Mouse (Mus musculus) forebrain, embryonic 10.5 days (tissue): ENCODE measurements at regions not wholly inside any gene's neighbourhood (a gene's known extent, or its start where the extent isn't known, plus 50 kb on each side); places are given as distances from the start of the nearest gene placed in this dataset.

ENCODE experiments used
- DNase-seq: peaks from one replicate; pipeline ENCODE4 v3.0.0-alpha.2; 2017; ENCODE audit warnings: low spot score; ENCODE audit errors: extremely low spot score
- H3K27ac ChIP-seq: fragments of 300-500 bp; sonication (generic); 2 replicates; pipeline ENCODE4 v1.5.1; 2016; ENCODE audit warnings: mild to moderate bottlenecking
- H3K27me3 ChIP-seq: fragments of 300-500 bp; sonication (generic); 2 replicates; pipeline ENCODE4 v1.6.1; 2016; ENCODE audit warnings: mild to moderate bottlenecking; ENCODE audit not compliant: poor library complexity, severe bottlenecking
- H3K36me3 ChIP-seq: fragments of 300-500 bp; sonication (generic); replicated peaks from 2 replicates; pipeline ENCODE4 v1.6.1; 2016; ENCODE audit warnings: mild to moderate bottlenecking, moderate library complexity
- H3K4me1 ChIP-seq: fragments of 300-500 bp; sonication (generic); 2 replicates; pipeline ENCODE4 v1.6.1; 2016
- H3K4me3 ChIP-seq: fragments of 300-500 bp; sonication (generic); 2 replicates; pipeline ENCODE4 v1.5.1; 2016; ENCODE audit warnings: mild to moderate bottlenecking, moderate library complexity
- H3K9me3 ChIP-seq: fragments of 300-500 bp; sonication (generic); 2 replicates; pipeline ENCODE4 v1.6.1; 2016; ENCODE audit warnings: mild to moderate bottlenecking, moderate library complexity
- WGBS: fragments of 180-500 bp; shearing (Covaris S2); methylation state at CpG from one replicate; pipeline ENCODE4 v1.1.7; 2016; 5-methylcytosine and 5-hydroxymethylcytosine counted together

DNA sequence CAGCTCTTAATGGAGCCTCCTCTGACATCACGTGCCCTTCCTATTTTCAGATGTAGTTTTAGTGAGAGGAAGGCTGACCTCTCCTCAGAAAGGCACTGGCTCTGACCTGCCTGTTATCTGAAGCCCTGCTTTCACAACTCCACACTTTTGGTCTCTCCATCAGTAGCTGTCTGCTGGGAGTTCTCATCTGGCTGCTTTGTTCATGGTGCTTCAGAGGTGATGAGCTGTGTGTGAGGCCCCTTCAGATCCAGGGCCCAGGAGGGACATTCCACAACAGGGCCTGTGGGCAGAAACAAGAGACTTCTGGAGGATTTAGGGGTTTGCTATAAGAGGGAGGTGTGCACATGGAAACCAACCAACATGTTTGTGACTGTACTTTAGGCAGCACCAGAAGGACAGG, 50.8 kb upstream of the Fhl2 start:
- Histone ChIP-seq H3K36me3 (no peaks in the 10 kb centered on the region), H3K4me1 (no peaks in the 10 kb centered on the region), H3K4me3 (no peak overlapping the region), H3K27me3 (no peaks in the 10 kb centered on the region), H3K9me3 (no peaks in the 10 kb centered on the region), H3K27ac (no peak overlapping the region)
- no peak for DNase-seq
- 72% methylated on average over 1 of the region's 1 CpGs for WGBS

DNA sequence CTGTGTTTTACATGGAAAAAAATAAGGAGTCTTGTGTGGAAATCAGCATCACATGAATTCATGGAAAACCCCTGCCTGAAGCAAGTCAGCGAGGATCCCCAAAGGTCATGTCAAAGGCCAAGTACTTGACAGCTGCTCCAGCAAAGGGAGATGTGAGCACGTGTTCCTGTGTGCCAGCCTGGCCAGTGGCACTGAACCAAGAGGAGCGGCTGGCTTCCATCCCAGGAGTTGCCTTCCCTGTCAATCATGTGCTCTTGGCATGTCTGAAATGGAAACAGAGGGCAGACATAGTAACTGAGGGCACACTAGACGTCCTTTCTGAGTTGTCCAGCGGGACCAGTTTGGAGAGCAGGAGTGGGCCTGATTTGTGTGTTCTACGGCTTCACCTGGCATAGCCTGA, 53.5 kb upstream of the Fhl2 start:
- DNase-seq = no peak
- WGBS = 84% methylated on average over 6 of the region's 6 CpGs
- Histone ChIP-seq H3K4me1 (no peaks in the 10 kb centered on the region), H3K9me3 (no peaks in the 10 kb centered on the region), H3K4me3 (no peak overlapping the region), H3K27me3 (no peaks in the 10 kb centered on the region), H3K36me3 (no peaks in the 10 kb centered on the region), H3K27ac (no peak overlapping the region)

DNA sequence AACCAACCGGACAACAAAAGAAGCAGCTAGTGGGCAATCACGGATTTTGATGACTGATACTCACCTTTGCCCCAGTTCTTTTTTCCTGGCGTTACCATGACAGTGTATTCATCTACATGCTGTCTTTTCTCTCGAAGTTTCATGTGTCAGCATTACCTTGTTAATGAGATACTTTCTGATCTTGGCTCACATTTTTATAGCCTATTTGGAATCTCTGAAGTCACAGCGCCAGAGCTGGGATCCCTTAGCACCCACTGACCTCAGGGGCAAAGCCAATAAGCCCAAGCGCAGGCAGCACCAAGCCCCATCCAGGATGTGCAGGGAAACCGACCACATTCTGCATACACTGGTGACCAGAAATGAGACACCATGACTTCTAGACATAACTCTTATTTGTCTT, 54.6 kb upstream of the Fhl2 start:
- DNase-seq = no peak
- Histone ChIP-seq H3K27ac (no peak overlapping the region), H3K36me3 (no peaks in the 10 kb centered on the region)

DNA sequence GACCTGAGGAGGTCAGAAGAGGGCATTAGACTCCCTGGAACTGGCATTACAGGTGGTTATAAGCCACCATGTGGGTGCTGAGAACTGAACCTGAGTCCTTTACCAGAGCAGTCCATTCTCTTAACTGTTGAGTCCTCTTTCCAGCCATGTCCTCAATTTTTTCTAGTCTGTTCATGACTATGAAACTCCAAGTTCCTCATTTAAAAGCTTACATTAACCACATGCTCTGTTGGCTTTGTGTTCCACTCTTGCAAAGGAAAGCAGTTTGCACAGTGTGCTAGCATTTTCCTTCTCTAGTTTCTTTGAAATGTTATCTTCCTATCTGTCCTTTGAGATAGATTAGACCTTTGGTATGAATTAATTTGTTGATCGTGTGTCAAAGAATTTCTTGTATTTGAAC, 57.3 kb upstream of the Fhl2 start:
- Histone ChIP-seq H3K36me3 (no peaks in the 10 kb centered on the region), H3K9me3 (no peaks in the 10 kb centered on the region), H3K4me3 (no peak overlapping the region), H3K27me3 (no peaks in the 10 kb centered on the region), H3K4me1 (no peaks in the 10 kb centered on the region), H3K27ac (no peak overlapping the region)
- DNase-seq = no peak
- WGBS = 86% methylated on average over 1 of the region's 1 CpGs

More for the DNA sequence above, 54.6 kb upstream of the Fhl2 start:
- Histone ChIP-seq H3K4me1 (no peaks in the 10 kb centered on the region), H3K4me3 (no peak overlapping the region), H3K9me3 (no peaks in the 10 kb centered on the region), H3K27me3 (no peaks in the 10 kb centered on the region)
- WGBS = 86% methylated on average over 7 of the region's 7 CpGs

DNA sequence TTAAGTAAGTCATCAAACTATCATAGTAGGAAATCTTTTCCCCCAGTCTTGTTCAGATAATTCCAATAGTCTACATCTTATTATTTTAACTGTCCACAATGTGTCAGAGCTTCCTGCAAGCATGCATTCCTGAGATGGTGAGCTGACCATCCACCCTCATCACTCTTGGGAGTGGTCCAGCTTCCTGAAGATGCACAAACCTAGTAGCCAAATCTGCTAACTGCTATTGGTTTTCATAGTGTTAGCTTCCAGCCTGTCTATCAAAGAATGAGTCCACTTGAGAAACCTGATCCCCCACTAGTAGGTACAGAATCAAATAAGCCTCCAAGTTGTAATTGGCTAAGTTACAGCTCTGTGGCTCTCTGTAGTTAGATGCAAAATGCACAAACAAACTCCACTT, 59.3 kb upstream of the Fhl2 start:
- no peak for DNase-seq
- H3K27ac ChIP-seq = no peak overlapping the region
- H3K27me3 ChIP-seq = no peaks in the 10 kb centered on the region
- no peaks in the 10 kb centered on the region for H3K4me1 ChIP-seq
- H3K36me3 ChIP-seq = no peaks in the 10 kb centered on the region
- no peaks in the 10 kb centered on the region for H3K9me3 ChIP-seq
- no peak overlapping the region for H3K4me3 ChIP-seq

DNA sequence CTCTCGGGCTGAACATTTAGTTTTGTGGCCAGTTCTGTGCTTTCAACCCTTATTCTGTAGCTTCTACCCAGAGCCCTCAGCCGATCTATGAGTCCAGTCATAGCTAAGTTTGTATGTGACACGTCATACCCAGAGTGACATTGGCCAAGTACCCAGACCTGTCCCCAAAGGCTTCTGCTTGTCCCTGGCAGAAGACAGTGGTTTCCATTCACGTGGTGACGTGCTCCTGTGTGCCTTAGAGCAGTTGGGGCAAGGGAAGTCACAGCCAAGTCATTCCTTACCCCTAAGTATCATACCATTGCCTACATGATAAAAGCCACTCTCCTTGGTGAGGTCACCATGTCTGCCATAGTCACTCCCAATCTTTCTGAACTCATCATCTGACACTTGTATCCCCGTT, 61.1 kb upstream of the Fhl2 start:
- no peak overlapping the region for H3K4me3 ChIP-seq
- H3K27me3 ChIP-seq = no peaks in the 10 kb centered on the region
- no peaks in the 10 kb centered on the region for H3K9me3 ChIP-seq
- H3K4me1 ChIP-seq = no peaks in the 10 kb centered on the region
- no peak for DNase-seq
- H3K36me3 ChIP-seq = no peaks in the 10 kb centered on the region
- H3K27ac ChIP-seq = no peak overlapping the region
- WGBS = 84% methylated on average over 6 of the region's 6 CpGs

DNA sequence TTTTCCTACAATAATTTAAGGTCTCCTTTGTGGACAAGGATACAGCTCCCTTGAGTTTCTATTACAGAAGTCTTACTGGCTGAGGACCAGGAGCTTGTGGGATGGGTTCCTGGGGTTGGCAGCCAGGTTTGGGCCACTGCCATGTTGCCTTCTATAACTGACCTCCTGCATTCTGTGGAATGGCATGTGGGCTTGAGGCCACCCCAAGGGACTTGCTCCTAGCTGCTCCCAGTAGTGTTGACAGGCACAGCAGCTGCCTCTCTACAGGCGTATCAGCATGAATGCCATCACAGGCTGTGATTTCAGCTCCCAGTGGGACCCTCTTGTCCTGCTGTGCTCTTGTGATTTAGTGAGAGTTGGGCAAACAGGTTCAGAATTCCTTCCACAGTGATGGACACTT, 63.1 kb upstream of the Fhl2 start:
- no peaks in the 10 kb centered on the region for H3K27me3 ChIP-seq
- H3K4me3 ChIP-seq = no peak overlapping the region
- H3K4me1 ChIP-seq = no peaks in the 10 kb centered on the region
- whole genome bisulfite sequencing = 91% methylated on average over 1 of the region's 1 CpGs
- no peaks in the 10 kb centered on the region for H3K36me3 ChIP-seq
- DNase-seq = no peak
- H3K9me3 ChIP-seq = no peaks in the 10 kb centered on the region
- H3K27ac ChIP-seq = no peak overlapping the region

DNA sequence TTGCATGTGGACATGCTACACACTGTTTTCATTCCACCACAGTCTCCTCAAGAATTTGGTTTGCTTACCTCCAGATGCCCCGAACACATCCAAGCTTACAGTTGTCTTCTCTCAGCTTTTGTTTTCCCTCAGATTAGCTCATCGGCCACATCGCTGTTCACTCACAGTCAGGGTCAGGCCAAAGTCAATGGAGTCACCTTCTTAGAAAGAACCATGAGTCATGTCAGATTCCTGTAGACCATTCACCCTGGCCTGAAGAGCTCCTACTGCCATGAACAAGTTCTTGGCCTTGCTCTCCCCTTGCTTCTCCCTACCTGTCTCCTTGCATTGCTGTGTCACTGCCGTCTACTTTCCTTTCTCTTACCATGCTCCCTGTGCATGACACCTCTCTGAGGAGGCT, 63.7 kb upstream of the Fhl2 start:
- H3K4me1 ChIP-seq = no peaks in the 10 kb centered on the region
- no peak overlapping the region for H3K4me3 ChIP-seq
- H3K27me3 ChIP-seq = no peaks in the 10 kb centered on the region
- 94% methylated on average over 4 of the region's 4 CpGs for WGBS
- H3K27ac ChIP-seq = no peak overlapping the region
- no peak for DNase-seq
- H3K9me3 ChIP-seq = no peaks in the 10 kb centered on the region
- no peaks in the 10 kb centered on the region for H3K36me3 ChIP-seq

DNA sequence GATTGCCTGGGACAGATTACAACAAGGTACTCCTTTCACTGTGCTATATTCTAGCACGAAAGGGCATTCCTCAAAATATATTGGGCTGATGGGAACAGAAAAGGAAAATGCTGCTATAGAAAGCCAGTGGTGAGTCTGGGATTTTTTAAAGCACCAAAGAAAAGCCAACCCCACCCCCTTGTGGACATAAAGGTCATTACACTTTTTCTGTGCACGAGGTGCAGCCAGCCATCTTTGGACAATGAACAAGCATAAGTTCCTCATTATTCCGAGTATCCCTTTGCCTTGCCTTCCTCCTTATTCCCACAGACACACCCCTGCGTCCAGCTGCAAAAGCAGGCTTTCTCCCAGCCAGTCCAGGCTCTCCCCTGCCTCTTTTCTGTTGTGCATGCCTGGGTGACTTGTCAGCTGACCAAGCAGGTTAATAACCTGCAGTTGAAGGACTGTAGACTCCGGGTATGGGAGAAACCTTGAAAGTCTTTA, 67.7 kb upstream of the Fhl2 start:
- no peaks in the 10 kb centered on the region for H3K36me3 ChIP-seq
- no peaks in the 10 kb centered on the region for H3K9me3 ChIP-seq
- WGBS = 33% methylated on average over 5 of the region's 5 CpGs
- DNase-seq = peak; percentile 68
- no peak overlapping the region for H3K4me3 ChIP-seq
- H3K4me1 ChIP-seq = no peaks in the 10 kb centered on the region
- H3K27me3 ChIP-seq = no peaks in the 10 kb centered on the region
- peak overlapping the region; percentile 68 for H3K27ac ChIP-seq

DNA sequence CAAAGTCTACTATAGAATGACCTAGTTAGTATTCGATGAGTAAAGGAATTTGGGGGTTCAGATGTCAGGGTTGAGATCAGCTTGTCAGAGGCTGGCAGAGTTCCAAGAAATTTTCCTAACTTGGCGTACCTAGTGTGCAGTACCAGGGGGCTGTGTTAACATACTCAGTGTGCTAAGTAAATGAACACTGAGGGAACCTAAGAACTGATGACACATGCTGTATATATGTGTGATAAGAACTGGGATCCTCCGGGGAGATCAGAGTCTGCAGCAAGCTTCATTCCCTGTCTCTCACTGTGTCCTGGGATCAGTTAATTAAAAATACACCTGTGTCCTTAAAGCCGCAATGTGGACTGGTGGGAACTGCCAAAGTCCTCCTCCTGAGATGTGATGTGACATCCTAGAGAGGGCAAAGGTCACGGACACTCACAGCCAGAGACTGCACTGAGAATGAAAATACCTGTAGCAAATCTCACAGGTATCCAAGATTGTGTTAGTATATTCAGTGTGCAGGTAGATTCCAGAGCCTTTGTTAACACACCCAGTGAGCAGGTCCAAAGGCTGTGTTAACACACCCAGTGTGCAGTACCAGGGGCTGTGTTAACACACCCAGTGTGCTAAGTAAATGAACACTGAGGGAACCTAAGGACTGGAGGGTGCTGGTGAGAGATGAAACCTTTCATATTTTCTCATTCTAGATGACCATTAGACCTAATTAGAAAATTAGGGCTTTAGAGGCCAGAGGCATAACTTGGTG, 69.1 kb upstream of the Fhl2 start:
- Histone ChIP-seq H3K36me3 (no peaks in the 10 kb centered on the region), H3K27me3 (no peaks in the 10 kb centered on the region), H3K4me1 (no peaks in the 10 kb centered on the region), H3K9me3 (no peaks in the 10 kb centered on the region), H3K27ac (no peak overlapping the region), H3K4me3 (no peak overlapping the region)
- DNase-seq = no peak
- WGBS = 94% methylated on average over 5 of the region's 5 CpGs

DNA sequence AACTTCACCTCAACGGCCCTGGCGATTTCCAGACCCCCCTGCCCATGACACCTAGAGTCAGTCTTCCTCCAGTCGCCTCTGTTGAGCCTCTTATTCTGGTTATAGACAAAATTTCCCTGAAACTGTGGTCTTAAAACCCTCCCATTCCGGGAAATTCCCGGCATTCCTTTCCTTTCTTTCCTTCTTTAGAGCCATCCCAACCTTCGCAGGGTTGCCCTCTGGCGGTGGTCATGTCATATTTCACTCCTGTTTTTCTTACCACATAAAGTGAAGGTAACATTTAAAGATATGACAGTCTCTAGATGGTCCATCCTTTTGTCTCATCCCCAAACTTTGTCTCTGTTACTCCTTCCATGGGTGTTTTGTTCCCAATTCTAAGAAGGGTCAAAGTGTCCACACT, 72.9 kb upstream of the Fhl2 start:
- no peaks in the 10 kb centered on the region for H3K36me3 ChIP-seq
- H3K27me3 ChIP-seq = no peaks in the 10 kb centered on the region
- no peak overlapping the region for H3K27ac ChIP-seq
- H3K9me3 ChIP-seq = no peaks in the 10 kb centered on the region
- no peaks in the 10 kb centered on the region for H3K4me1 ChIP-seq
- no peak for DNase-seq
- WGBS = 41% methylated on average over 7 of the region's 7 CpGs
- H3K4me3 ChIP-seq = no peak overlapping the region

DNA sequence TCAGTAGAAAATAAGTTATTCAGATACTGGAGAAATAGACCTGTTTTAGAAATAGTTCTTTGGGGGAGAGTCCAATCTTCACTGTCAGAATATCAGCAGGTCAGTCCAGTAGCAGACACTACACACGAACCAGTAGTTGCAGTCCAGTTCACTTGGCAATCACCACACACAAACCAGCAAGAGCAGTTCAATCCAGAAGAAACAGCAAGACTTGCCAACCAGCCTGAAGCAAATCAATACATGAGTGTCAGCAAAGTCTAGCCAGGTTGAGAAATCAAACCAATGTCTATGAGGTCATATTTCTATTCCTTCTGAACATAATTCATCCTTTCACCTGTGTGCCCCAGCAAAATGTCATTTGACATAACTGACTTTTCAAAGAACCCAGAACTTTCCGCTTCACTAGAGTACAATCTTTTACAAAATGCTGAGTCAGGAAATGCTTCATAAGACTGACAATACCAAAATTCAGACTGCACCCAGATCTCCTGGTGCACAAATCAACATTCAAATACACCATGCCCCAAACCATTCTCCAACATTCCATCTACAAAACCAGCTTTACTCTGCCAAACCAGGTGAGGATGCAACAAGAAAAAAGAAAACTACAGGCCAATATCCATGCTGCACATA, 76.6 kb upstream of the Fhl2 start:
- no peaks in the 10 kb centered on the region for H3K4me1 ChIP-seq
- 79% methylated on average over 2 of the region's 2 CpGs for WGBS
- H3K36me3 ChIP-seq = no peaks in the 10 kb centered on the region
- no peaks in the 10 kb centered on the region for H3K27me3 ChIP-seq
- no peak overlapping the region for H3K4me3 ChIP-seq
- H3K27ac ChIP-seq = no peak overlapping the region
- H3K9me3 ChIP-seq = no peaks in the 10 kb centered on the region
- DNase-seq = no peak

DNA sequence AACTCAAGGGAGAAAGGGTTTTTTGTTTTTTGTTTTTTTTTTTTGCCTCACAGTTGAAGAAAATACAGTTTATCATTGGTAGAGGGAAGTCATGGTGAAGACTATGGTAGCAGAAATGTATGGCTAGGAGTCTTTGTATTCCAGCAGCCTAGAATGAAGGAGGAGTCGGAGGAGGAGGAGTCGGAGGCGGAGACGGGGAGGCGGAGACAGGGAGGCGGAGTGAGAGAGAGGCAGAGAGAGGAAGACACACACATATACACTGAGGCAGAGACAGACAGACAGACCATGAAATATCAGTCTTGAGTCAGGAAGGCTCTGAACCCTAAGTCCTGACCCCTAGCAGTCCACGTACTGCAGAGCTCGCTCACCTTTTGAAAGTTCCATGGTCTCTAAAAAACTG, 95.0 kb upstream of the Fhl2 start:
- no peaks in the 10 kb centered on the region for H3K27me3 ChIP-seq
- 87% methylated on average over 8 of the region's 8 CpGs for WGBS
- H3K4me1 ChIP-seq = no peaks in the 10 kb centered on the region
- no peaks in the 10 kb centered on the region for H3K36me3 ChIP-seq
- no peak overlapping the region for H3K4me3 ChIP-seq
- peaks cover 4% of the 10 kb centered on the region; the same call in 1 of the 2 replicates for H3K9me3 ChIP-seq
- no peak for DNase-seq
- H3K27ac ChIP-seq = no peak overlapping the region
